In genomic region chr5:125159293-125159692, GRCm38 (mm10) we compare ENCODE assay signal across 8 mouse cellular contexts. TPM values are rescaled to one million over a fixed set of nuclear protein-coding genes. Genes with fewer than 3 reads are reported as not detected.
DNase-seq lines count a peak whose midpoint lies in the region; ATAC-seq and TF ChIP-seq lines count a peak whose summit lies in the region.

No protein-coding gene starts in this region.

- H3K9ac ChIP-seq in intestine, postnatal 0 days (ENCODE audit: low read depth, low read length): 0 out of 2 replicates have a peak overlapping the region, but pooled peaks have one; percentile 45
- peak overlapping the region; percentile 36; the same call in 1 of the 2 replicates for H3K9ac ChIP-seq in lung, embryonic 14.5 days

- DNase-seq in thymus, postnatal 0 days (ENCODE audit: low spot score): peak; percentile 33
- no peak for DNase-seq in thymus, postnatal 36 days
- DNase-seq in embryo, embryonic 11 days: peak; percentile 86
- peak; percentile 99 for DNase-seq in heart, adult 11 months
- DNase-seq in lung, embryonic 14.5 days: peak; percentile 92
- peak; percentile 95 for DNase-seq in retina, postnatal 1 day

- H3K4me3 ChIP-seq in intestine, postnatal 0 days (ENCODE audit: low read depth, low read length): no peak overlapping the region; the same call in 1 of the 2 replicates
- no peak overlapping the region for H3K4me3 ChIP-seq in lung, embryonic 14.5 days (ENCODE audit: low read depth, low read length)

- 2% methylated on average over 12 of the region's 12 CpGs for WGBS in intestine, postnatal 0 days
- WGBS in lung, embryonic 14.5 days: 3% methylated on average over 12 of the region's 12 CpGs

- H3K27me3 ChIP-seq in intestine, postnatal 0 days (replicated peaks; ENCODE audit: control insufficient read depth, insufficient read depth, low read length): no peaks in the 10 kb centered on the region
- H3K27me3 ChIP-seq in lung, embryonic 14.5 days (ENCODE audit: insufficient read depth, low read length): no peaks in the 10 kb centered on the region

- H3K36me3 ChIP-seq in intestine, postnatal 0 days (ENCODE audit: control insufficient read depth, insufficient read depth): no peaks in the 10 kb centered on the region
- H3K36me3 ChIP-seq in lung, embryonic 14.5 days (ENCODE audit: insufficient read depth): peaks cover 12% of the 10 kb centered on the region; the same call in 1 of the 2 replicates

- no peak for TF ChIP-seq CTCF in intestine, postnatal 0 days (IDR thresholded peaks at IDR 0.05; ENCODE audit: low read depth)
- TF ChIP-seq CTCF in lung, embryonic 14.5 days (IDR thresholded peaks at IDR 0.05; ENCODE audit: low read depth): no peak

- H3K27ac ChIP-seq in intestine, postnatal 0 days (ENCODE audit: low read depth, low read length): peak overlapping the region; percentile 15; the same call in 1 of the 2 replicates
- peak overlapping the region; percentile 81 for H3K27ac ChIP-seq in lung, embryonic 14.5 days (ENCODE audit: low read depth)

- peaks cover 41% of the 10 kb centered on the region for H3K4me1 ChIP-seq in intestine, postnatal 0 days (replicated peaks; ENCODE audit: control insufficient read depth, insufficient read depth, low read length)
- peaks cover 49% of the 10 kb centered on the region for H3K4me1 ChIP-seq in lung, embryonic 14.5 days (ENCODE audit: insufficient read depth)

- H3K4me2 ChIP-seq in intestine, postnatal 0 days (replicated peaks; ENCODE audit: low read depth): peak overlapping the region; percentile 67
- peak overlapping the region; percentile 52 for H3K4me2 ChIP-seq in lung, embryonic 14.5 days

- peak; percentile 46 for ATAC-seq in intestine, postnatal 0 days
- peak; percentile 80 for ATAC-seq in lung, embryonic 14.5 days (ENCODE audit: insufficient read depth)
- ATAC-seq in inflammation-experienced regulatory T-cells, adult 6 months: no peak

- H3K9me3 ChIP-seq in intestine, postnatal 0 days (ENCODE audit: control insufficient read depth): no peaks in the 10 kb centered on the region
- H3K9me3 ChIP-seq in lung, embryonic 14.5 days (ENCODE audit: low read depth, low read length): no peaks in the 10 kb centered on the region

RNA-seq across cellular contexts. Expression of gene Ncor2, which starts 19.7 kb away (rescaled TPM):
- polyA plus RNA-seq in thymus, postnatal 0 days (2015; fragmentation: Nextera tagmentation; extraction: Ambion mirVana): 14.3 and 19.8 TPM in 2 replicates
- polyA plus RNA-seq in intestine, postnatal 0 days (2015; fragmentation: Nextera tagmentation; extraction: Ambion mirVana): 7.1 and 7.6 TPM in 2 replicates
- polyA plus RNA-seq in lung, embryonic 14.5 days (2014; fragmentation: Nextera tagmentation; extraction: Ambion mirVana): 34.9 and 36.5 TPM in 2 replicates
- polyA plus RNA-seq in inflammation-experienced regulatory T-cells, adult 6 months (2017; shearing (Covaris generic)): 1 to 10 TPM; 3.9 to 6.7 (median 4.7) TPM

Comparison
In these comparisons a context has a peak if more than half of its experiments do, and no peak if none do; other contexts are left out.
1. DNase-seq: peak in thymus, postnatal 0 days (single experiment), embryo, embryonic 11 days (single experiment), heart, adult 11 months (single experiment), lung, embryonic 14.5 days (single experiment) and retina, postnatal 1 day (single experiment); none in thymus, postnatal 36 days (0 of 2).